8 mouse cellular contexts compared by ENCODE assay signal in the genomic region with DNA sequence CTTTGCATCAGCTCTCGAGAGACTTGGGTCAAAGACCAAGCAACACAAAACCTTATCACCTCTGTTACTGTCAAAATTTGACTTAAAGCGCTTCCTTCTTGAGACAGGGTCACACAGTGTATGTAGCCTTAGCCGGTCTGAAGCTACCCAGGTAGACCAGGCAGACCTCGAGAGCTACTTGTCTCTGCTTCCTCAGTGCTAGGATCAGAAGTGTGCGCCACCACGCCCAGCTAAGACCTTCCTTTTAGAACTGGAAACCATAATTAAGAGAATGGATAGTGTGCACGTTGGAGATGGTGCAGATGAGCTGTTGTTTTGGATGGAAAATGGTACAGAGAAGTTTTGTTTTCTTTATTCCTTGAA. TPM values are rescaled to one million over a fixed set of nuclear protein-coding genes. Genes with fewer than 3 reads are reported as not detected.
DNase-seq lines count a peak whose midpoint lies in the region; ATAC-seq and TF ChIP-seq lines count a peak whose summit lies in the region.

No protein-coding gene starts in this region.

- POLR2A ChIA-PET in Patski (lab: Charles Lee): interaction anchor here (1.0 to 1.4 kb wide), 4 partner anchors 13 to 71 kb away, joined by 3 to 9 read pairs (median 4); no protein-coding TSS in a partner anchor

- peaks cover 43% of the 10 kb centered on the region for H3K79me2 ChIP-seq in macrophage (ENCODE audit: inconsistent target)

- H3K36me3 ChIP-seq in heart, embryonic 16.5 days (ENCODE audit: control insufficient read depth, insufficient read depth): 0 out of 2 replicates have a peak, but pooled peaks cover 3% of the 10 kb centered on the region
- H3K36me3 ChIP-seq in macrophage (ENCODE audit: inconsistent target): no peaks in the 10 kb centered on the region

- in situ Hi-C loops in Patski (cut with MboI; ENCODE audit: low pct_unique_long_range_greater_than_20kb): loop anchor here (5.0 kb wide), 1 partner anchor 64 kb away; no protein-coding TSS in a partner anchor

- WGBS in heart, embryonic 16.5 days: 3% methylated on average over 7 of the region's 7 CpGs
- WGBS in macrophage (ENCODE audit: missing documents): 0% methylated on average over 7 of the region's 7 CpGs

- H3K4me3 ChIP-seq in heart, embryonic 16.5 days (ENCODE audit: low read length): peak overlapping the region; percentile 99
- peak overlapping the region; percentile 99 for H3K4me3 ChIP-seq in macrophage (ENCODE audit: inconsistent target)

- peak overlapping the region; percentile 93 for H3K9ac ChIP-seq in heart, embryonic 16.5 days (ENCODE audit: low read length)

- ATAC-seq in heart, embryonic 16.5 days (replicated peaks; ENCODE audit: extremely low read depth, insufficient read depth, low FRiP score): peak; percentile 20; the same call in 1 of the 2 replicates
- peak; percentile 56 for ATAC-seq in Patski
- ATAC-seq in granulocyte monocyte progenitor cell, adult 5-6 weeks (replicated peaks; ENCODE audit: poor library complexity, severe bottlenecking): peak; percentile 61

- H3K27me3 ChIP-seq in heart, embryonic 16.5 days (ENCODE audit: control insufficient read depth, insufficient read depth, low read length): no peaks in the 10 kb centered on the region
- H3K27me3 ChIP-seq in Patski: no peaks in the 10 kb centered on the region

- H3K4me2 ChIP-seq in heart, embryonic 16.5 days (ENCODE audit: low read depth, low read length): peak overlapping the region; percentile 93

- CTCF ChIA-PET in Patski (lab: Charles Lee): interaction anchor here (1.1 to 2.2 kb wide), 2 partner anchors 16 to 72 kb away, joined by 3 to 4 read pairs; no protein-coding TSS in a partner anchor

- DNase-seq in heart, adult 11 months: no peak
- DNase-seq in Patski (ENCODE audit: low read depth, low spot score): no peak
- no peak for DNase-seq in right cerebral cortex, postnatal 10 days (ENCODE audit: low spot score in 2 of 2)
- no peak for DNase-seq in natural killer cell, adult 2 months (ENCODE audit: low spot score in 2 of 2)
- DNase-seq in cerebellum, adult 11 months: no peak

- H3K9me3 ChIP-seq in heart, embryonic 16.5 days (replicated peaks; ENCODE audit: control insufficient read depth, low read length): no peaks in the 10 kb centered on the region

- peak overlapping the region; percentile 92 for H3K27ac ChIP-seq in heart, embryonic 16.5 days (ENCODE audit: low read length)
- H3K27ac ChIP-seq in macrophage: peak overlapping the region; percentile 83

- no peak for TF ChIP-seq CTCF in Patski (IDR thresholded peaks at IDR 0.05)

- H3K4me1 ChIP-seq in heart, embryonic 16.5 days (ENCODE audit: control insufficient read depth, insufficient read depth, low read length): peaks cover 12% of the 10 kb centered on the region

RNA-seq across cellular contexts. Expression of a gene that starts 4.2 kb away (rescaled TPM):
- polyA plus RNA-seq in heart, embryonic 16.5 days (2015; fragmentation: Nextera tagmentation; extraction: Ambion mirVana): 42.4 and 46.8 TPM in 2 replicates
- 94.8 TPM for polyA plus RNA-seq in Patski (2021)
- total RNA-seq in granulocyte monocyte progenitor cell, adult 5-6 weeks (2014; fragmentation: Nextera tagmentation): 7.1 and 48.4 TPM in 2 replicates
- 5.4 and 11.5 TPM in 2 replicates for total RNA-seq in granulocyte monocyte progenitor cell, adult 5-6 weeks (2017)
- 10 to 100 TPM in 25 of 26 experiments, 1 to 10 TPM in 1; 8.5 to 70.5 (median 22.3) TPM for total RNA-seq in macrophage (2018; cell fraction: chromatin; rRNA removed)
- total RNA-seq in macrophage (2018; cell fraction: cytosol; rRNA removed): 10 to 100 TPM; 16.3 to 34.1 (median 19.5) TPM
- 10 to 100 TPM; 12.6 to 53.8 (median 22.6) TPM for total RNA-seq in macrophage (2018; cell fraction: nucleus; rRNA removed)
- 12.8 to 24.7 TPM (median 19.8 TPM) in 3 replicates for polyA plus RNA-seq in macrophage (2018)
